Mouse (Mus musculus): ENCODE measurements around the gene Col4a3bp.

Gene Col4a3bp

DNA sequence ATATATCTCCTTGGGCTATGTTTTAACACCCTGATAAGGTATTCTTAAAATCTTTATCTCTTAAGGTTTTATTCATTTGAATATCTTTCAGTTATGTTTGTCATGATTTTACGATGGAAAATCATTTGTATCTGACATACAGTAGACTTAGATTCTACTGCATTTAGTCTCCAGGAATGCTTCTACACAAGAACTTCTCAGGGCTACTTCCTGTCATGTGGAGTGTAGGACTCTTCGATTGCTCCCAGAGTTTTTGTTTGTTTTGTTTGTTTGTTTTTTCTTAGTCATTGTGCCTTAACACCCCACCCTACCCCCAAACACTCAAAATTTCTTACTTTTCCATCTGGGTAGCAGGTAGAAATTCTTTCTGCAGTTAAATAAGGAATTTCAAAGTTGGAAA lies 1.0 kb upstream of the Col4a3bp start:
- DNase-seq (ENCODE audit: low read depth, low spot score): peak; percentile 6

DNA sequence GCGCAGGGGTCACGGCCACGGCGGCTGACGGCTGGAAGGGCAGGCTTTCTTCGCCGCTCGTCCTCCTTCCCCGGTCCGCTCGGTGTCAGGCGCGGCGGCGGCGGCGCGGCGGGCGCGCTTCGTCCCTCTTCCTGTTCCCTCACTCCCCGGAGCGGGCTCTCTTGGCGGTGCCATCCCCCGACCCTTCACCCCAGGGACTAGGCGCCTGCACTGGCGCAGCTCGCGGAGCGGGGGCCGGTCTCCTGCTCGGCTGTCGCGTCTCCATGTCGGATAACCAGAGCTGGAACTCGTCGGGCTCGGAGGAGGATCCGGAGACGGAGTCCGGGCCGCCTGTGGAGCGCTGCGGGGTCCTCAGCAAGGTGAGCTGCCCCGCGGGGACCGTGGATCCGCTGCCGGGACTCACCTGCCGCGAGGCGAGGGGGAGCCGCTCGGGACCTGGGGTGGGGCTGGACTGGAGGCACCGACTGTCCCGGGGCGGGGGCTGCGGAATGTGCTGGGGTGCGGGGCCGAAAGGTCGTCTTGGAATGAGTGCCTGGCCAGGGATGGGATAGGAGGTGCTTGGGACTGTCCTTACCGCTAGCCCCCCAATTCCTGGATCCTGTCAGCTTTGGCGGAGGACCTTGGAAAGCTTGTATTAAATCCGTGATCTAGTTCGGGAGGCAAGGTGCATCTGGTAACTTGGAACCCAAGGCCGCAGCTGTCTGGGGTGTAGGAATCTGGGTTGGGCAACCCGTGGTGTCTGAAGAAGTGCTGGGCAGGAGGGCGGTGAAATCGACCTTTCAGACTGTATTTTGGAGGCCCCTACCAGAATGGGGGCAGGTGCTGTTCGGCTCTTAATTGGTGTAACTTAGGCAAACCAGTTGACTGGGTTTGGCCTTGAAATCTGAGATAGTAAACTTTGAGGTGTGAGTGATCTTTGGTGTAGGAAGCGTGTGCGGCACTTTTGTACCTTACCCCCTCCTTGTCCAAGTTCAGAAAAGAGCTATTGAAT lies 778 bp downstream of the Col4a3bp start:
- DNase-seq (ENCODE audit: low read depth, low spot score): peak; percentile 36

DNA sequence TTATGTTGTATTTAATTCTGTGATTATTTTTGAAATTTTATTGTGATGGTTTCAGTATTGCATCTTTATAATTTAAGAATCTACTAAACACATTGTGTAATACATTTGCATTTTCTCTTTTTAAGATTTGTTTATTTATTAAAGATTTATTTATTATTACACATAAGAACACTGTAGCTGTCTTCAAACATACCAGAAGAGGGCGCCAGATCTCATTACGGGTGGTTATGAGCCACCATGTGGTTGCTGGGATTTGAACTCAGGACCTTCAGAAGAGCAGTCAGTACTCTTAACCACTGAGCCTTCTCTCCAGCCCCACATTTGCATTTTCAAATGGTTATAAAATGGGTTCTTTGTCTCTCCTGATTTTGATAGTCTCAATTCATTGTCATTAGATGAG lies 2.1 kb downstream of the Col4a3bp start:
- peak; percentile 47 for DNase-seq (ENCODE audit: low read depth, low spot score)

DNA sequence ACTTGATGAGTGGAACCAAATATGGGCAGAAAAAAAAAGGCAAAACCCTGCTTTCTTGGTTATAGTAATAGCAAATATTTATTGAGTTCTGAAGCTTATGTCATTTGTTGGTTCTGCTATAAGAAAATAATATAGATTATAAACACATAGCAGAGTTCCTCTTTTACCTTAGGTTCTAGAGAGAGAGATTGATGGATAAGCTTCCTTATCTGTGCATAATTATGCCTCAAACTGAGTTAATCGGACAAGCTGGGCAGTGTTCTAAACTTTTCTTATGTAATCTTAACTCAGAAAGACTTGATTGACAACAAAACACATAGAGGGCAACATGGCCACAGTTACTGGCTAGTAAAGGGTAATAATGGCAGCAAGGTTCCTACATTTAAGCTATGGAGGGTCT lies 4.8 kb downstream of the Col4a3bp start:
- DNase-seq (ENCODE audit: low read depth, low spot score): no peak

GRCm38 (mm10) chr13:96547941-96548340 lies 5.5 kb downstream of the Col4a3bp start:
- DNase-seq (ENCODE audit: low read depth, low spot score): no peak

DNA sequence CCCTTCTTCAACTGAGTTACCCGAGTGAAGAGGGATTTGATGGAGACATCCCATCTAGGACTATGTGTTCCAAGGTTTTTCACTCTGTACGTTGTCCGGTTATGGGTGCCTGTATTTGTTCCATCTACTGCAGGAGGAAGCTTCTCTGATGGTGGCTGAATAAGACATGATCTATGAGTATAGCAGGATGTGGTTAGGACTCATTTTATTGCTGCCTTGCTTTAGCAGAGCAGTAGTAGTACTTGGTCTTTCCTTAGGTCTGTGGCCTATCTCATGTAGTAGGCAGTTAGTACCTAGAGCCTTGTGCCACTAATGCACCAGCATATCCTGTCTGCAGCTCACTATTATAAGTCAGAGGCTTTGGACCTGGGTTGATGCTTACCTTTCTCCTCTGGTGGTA lies 12.7 kb downstream of the Col4a3bp start:
- DNase-seq (ENCODE audit: low read depth, low spot score): no peak

DNA sequence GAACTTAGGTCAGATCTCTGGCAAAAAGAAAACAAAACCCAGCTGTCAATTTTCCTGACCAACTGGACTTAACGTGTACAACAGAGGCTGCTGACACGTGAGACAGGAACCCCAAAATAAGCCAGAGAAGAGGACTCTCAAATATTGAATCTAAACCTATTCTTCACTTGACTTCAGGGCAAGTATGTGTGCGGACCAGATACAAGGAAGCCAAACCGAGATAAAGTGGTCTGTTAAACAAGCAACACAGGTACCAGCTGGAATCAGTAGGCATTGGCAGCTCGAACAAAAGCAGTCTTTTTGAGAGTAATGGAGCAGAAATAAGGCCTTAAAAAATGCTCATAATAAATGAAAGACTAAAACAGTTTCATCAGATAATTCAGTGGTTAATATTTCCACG lies 25.6 kb downstream of the Col4a3bp start:
- no peak for DNase-seq (ENCODE audit: low read depth, low spot score)

DNA sequence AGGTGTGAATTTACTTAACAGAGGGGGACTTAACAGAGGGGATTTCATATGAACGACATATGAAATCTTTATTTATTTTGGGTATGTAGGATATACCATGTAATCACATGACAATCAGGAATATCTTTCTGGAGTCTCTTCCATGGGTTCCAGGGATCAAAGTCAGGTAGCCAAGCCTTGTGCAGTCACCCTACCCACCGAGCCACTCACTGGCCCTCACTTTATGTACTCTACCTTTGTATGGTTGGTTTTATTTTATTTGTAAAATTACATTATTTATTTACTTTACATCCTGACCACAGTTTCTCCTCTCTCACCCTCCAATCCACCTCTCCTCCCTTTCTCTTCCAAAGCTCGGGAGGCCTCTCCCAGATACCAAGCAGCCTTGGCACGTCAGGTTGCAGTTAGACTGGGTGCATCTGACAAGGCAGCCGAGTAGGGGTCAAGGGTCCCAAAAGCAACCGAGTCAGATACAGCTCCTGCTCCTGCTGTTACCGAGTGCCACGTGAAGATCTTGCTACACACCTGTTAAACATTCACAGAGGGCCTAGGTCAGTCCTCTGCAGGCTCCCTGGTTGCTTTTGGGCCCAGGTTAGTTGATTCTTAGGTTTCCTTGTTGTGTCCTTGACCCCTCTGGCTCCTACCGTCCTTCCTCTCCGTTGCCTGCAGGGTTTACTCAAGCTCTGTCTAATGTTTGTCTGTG lies 28.0 kb downstream of the Col4a3bp start:
- DNase-seq (ENCODE audit: low read depth, low spot score): no peak

- no peak for DNase-seq (ENCODE audit: low read depth, low spot score)
These were observed 28.6 kb downstream of the Col4a3bp start for GRCm38 (mm10) chr13:96571016-96571361.

DNA sequence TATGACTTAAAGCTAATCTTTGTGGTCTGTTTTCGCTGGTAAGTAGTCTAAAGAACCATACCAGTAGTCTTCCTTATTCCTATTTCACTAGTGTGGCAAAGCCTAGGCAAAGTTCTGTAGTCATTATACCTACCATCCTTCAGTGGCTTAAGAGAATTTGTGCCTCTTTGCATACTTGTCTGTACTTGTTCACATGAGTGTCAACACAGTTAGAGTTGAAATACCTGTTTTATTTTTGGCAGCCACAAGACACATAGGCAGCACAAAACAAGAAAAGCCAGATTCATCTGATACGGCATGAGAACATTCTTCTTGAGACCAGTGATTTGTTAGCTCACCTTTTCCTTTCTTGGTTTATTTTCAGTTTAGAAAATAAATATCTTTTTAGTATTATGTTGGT lies 31.8 kb downstream of the Col4a3bp start:
- DNase-seq (ENCODE audit: low read depth, low spot score): no peak

DNA sequence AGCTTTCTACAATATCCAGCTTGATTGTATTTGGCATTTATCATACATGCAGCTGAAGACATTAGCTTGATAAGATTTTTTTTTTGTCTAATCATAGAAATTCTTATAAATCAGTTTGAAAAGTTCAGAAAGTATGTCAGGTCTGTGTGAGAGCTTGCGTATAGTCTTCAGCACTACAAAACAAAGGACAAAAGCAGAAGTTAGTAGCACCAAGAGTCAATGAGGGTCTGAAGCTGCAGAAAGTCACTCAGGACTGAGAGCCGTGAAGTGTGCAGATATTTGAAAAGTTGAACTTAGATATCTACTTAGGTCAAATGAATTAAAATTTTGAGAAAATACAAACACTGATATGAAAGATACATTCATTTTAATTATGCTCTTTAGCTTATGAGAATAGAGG lies 36.7 kb downstream of the Col4a3bp start:
- no peak for DNase-seq (ENCODE audit: low read depth, low spot score)

GRCm38 (mm10) chr13:96579979-96580378 lies 37.6 kb downstream of the Col4a3bp start:
- no peak for DNase-seq (ENCODE audit: low read depth, low spot score)

GRCm38 (mm10) chr13:96584201-96584600 lies 41.8 kb downstream of the Col4a3bp start:
- DNase-seq (ENCODE audit: low read depth, low spot score): no peak

DNA sequence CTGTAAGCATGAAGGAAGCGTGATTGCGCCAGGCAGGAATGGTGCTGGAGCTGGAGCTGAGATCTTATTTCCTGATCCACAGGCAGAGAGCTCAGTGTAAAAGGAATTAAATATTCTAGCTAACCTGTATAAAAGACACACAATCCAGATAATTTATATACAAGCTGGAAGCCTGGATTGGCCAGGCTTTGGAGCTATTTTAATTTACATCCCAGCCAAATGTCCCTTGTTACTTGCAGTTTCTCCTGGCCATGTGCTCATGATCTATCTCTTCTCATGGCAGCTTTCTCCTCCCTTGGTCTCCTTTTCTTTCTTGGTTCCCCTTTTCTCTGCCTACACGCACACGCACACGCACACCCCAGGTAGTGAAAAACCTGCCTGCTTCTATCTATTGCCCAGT lies 44.1 kb downstream of the Col4a3bp start:
- no peak for DNase-seq (ENCODE audit: low read depth, low spot score)

DNA sequence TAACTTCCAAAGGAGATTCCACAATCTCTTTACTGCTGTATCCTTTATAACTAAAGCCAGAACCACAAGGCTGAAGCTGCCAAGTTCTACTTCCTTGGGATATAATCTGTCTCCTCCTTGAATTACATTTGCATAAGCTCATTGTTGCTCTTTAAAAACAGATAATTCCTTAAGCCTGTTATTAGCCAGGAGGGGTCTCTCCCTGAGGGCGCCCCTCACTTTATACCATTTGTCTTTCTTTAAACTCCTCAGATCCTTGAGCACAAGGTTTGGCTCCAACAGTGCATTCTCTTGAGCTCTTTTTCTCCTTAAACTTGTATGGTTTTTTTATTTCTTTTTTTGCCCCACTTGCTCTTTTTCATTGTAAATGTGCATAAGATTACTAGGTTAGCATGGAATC lies 46.2 kb downstream of the Col4a3bp start:
- no peak for DNase-seq (ENCODE audit: low read depth, low spot score)

DNA sequence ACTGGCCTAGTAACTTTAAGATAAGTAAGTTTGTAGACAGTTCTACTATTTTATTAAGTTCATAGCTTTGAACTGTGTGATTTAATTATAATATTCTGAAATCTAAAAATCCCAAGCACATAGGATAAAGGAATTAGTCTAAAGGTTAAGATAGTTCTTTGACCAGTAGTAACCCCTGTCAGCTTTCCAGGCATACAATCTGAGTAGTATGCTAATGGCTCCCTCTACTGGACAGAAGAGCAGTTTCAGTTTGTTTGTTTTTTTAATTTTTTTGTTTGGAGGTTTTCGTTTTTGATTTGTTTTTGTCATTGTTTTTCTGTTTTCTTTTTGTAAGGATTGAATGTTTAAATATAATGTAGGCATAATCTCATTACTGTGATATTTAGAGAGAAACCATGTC lies 51.2 kb downstream of the Col4a3bp start:
- DNase-seq (ENCODE audit: low read depth, low spot score): peak; percentile 25

- DNase-seq (ENCODE audit: low read depth, low spot score): no peak
These were observed 51.7 kb downstream of the Col4a3bp start for GRCm38 (mm10) chr13:96594070-96594469.

DNA sequence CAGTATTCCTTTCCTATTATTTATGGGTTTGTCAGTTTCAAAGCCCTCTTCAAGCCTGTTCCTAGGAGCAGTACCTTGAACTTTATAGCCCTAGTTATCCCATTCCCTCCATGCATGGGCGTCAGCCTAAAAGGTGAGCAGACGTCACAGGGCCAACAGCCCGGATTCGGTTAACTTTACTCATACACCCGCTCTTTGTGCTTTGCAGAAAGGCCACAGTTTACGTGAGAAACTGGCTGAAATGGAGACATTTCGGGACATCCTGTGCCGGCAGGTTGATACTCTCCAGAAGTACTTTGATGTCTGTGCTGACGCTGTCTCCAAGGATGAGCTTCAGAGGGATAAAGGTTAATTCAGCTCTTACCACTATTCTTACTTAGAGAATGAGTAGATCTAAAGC lies 56.8 kb downstream of the Col4a3bp start:
- no peak for DNase-seq (ENCODE audit: low read depth, low spot score)

DNA sequence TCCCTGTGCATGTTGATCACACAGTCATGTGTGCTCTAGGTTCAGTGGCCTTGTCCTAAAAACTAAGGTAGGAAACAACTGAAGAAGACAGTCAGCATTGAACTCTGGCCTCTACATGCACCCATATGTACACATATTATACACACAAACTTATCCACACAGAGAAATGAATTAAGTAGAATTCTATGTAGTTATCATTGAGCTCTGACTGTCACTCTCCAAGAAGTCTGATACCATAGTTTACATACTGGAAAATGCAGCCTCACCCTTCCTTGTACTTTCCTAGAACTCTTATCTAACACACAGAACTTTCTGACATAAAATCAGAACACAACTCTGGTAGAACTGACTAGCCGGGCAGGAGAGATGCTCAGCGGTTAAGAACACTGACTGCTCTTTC lies 61.8 kb downstream of the Col4a3bp start:
- DNase-seq (ENCODE audit: low read depth, low spot score): no peak

- DNase-seq (ENCODE audit: low read depth, low spot score): no peak
These were observed 72.2 kb downstream of the Col4a3bp start for GRCm38 (mm10) chr13:96614615-96615014.

GRCm38 (mm10) chr13:96620891-96621290 lies 78.5 kb downstream of the Col4a3bp start:
- no peak for DNase-seq (ENCODE audit: low read depth, low spot score)

- DNase-seq (ENCODE audit: low read depth, low spot score): no peak
These were observed 88.0 kb downstream of the Col4a3bp start for GRCm38 (mm10) chr13:96630396-96630795.

GRCm38 (mm10) chr13:96644168-96644567 lies 101.8 kb downstream of the Col4a3bp start:
- DNase-seq (ENCODE audit: low read depth, low spot score): no peak

Measured in c-Kit-negative CD71-positive TER-119-positive erythroid progenitor cells, embryonic 14.5 days (primary cell).